Mouse (Mus musculus): ENCODE data around the gene Notch4. TPM values are rescaled to one million over a fixed set of nuclear protein-coding genes. Genes with fewer than 3 reads are reported as not detected.

Gene Notch4
- polyA plus RNA-seq, 1 experiment from 2014 or later, result 15.8 TPM

DNA sequence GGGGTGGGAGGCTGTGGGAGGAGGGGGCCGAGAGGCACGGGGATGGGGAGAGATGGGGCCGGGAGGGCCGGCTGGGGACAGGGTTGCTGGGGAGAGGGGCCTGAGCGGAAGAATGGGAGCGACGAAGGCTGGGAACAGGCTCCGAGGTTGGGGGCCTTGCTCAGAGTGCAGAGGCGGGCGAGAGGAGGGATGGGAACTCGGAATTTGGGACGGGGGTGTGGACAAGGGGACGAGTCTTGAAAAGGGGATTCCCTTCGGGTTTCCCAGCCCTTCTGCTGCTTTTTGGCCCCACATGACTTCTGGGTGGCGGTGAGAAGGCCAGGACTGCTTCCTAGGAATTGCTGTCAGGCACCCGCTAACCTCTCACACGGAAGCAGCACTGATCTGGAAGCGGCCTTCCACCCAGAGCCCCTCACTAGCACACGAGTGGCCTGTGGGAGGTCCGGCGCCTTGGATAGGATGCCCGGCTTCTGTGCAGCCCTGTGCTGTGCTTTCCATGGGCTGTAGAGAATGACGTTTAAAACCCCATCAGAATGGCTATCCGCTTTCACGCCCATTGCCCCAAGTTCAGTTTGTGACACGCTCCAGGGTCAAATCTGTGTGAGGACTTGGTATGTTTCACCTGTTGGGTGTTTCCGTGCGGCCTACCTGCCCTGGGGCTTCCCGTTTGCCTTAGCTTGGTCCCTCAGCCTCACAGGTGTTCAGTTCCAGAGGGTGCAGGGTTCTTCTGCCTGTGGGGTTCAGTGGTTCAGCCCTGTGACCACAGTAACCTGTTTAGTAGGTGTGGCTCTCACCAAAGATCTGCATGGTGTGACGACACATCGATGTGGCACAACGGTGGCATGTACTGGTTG is 42.3 kb downstream of the Notch4 start:
- Histone ChIP-seq H3K4me2 (peak overlapping the region; percentile 97), H3K27ac (ENCODE audit: low read depth, low read length) (peak overlapping the region; percentile 88), H3K36me3 (ENCODE audit: control insufficient read depth, insufficient read depth, low read length) (peaks cover 5% of the 10 kb centered on the region; the same call in 1 of the 2 replicates), H3K9me3 (ENCODE audit: control insufficient read depth, low read length) (no peaks in the 10 kb centered on the region), H3K9ac (ENCODE audit: low read length) (peak overlapping the region; percentile 96), H3K27me3 (ENCODE audit: control insufficient read depth, insufficient read depth, low read length) (no peaks in the 10 kb centered on the region), H3K4me1 (ENCODE audit: control insufficient read depth, insufficient read depth, low read length) (peaks cover 26% of the 10 kb centered on the region), H3K4me3 (ENCODE audit: low read depth, low read length) (peak overlapping the region; percentile 99)
- DNase-seq (ENCODE audit: low spot score, missing footprints), result no peak
- ATAC-seq (ENCODE audit: low FRiP score), result no peak
- WGBS, result 19% methylated on average over 30 of the region's 32 CpGs

DNA sequence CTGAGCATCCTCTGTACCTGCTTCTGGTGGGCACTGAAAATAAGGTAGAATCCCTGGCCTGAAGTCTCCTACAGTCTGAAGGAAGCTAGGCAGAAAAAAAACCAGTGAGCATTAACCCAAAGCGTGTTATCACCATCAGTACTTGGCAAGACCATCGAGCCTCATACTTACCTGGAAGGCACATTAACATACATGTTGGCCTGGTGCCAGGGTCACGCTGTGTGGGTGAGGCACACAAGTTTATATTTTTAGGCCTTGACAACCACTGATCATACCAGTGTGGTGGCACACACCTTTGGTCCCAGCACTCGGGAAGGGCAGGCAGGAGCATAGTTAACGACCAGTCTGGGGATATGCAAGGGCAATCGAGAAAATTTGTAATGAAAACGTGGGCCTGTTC is 43.9 kb downstream of the Notch4 start:
- H3K27ac ChIP-seq (ENCODE audit: low read depth, low read length), result no peak overlapping the region
- H3K4me2 ChIP-seq, result no peak overlapping the region
- ATAC-seq (ENCODE audit: low FRiP score) (no peak), DNase-seq (ENCODE audit: low spot score, missing footprints) (no peak)
- H3K4me3 ChIP-seq (ENCODE audit: low read depth, low read length), result no peak overlapping the region
- H3K9ac ChIP-seq (ENCODE audit: low read length), result no peak overlapping the region
- H3K36me3 ChIP-seq (ENCODE audit: control insufficient read depth, insufficient read depth, low read length), result peaks cover 17% of the 10 kb centered on the region
- H3K27me3 ChIP-seq (ENCODE audit: control insufficient read depth, insufficient read depth, low read length), result no peaks in the 10 kb centered on the region
- H3K9me3 ChIP-seq (ENCODE audit: control insufficient read depth, low read length), result no peaks in the 10 kb centered on the region
- 92% methylated on average over 7 of the region's 7 CpGs for WGBS
- H3K4me1 ChIP-seq (ENCODE audit: control insufficient read depth, insufficient read depth, low read length), result peaks cover 18% of the 10 kb centered on the region

DNA sequence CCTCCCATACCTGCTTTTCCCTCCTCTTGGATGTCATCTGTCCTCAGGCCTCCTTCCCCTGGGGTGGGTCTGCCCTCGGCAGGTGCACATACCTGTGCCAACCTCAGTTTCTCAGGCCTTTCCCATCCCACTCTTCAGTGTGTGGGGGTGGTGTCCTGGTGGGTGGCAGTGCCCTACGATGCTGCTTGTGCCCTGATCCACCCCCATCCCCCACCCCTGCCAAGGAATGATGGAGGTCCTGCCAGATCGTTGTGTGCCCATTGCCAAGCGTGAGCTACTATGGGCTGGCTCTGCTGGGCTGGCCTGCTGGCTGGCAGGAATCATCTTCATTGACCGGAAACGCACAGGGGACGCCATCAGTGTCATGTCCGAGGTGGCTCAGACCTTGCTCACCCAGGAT is 47.0 kb downstream of the Notch4 start:
- H3K4me2 ChIP-seq, result no peak overlapping the region
- 93% methylated on average over 8 of the region's 8 CpGs for WGBS
- H3K9ac ChIP-seq (ENCODE audit: low read length), result no peak overlapping the region
- H3K4me1 ChIP-seq (ENCODE audit: control insufficient read depth, insufficient read depth, low read length), result peaks cover 9% of the 10 kb centered on the region
- no peak for DNase-seq (ENCODE audit: low spot score, missing footprints)
- no peaks in the 10 kb centered on the region for H3K27me3 ChIP-seq (ENCODE audit: control insufficient read depth, insufficient read depth, low read length)
- no peak overlapping the region for H3K27ac ChIP-seq (ENCODE audit: low read depth, low read length)
- no peak for ATAC-seq (ENCODE audit: low FRiP score)
- H3K4me3 ChIP-seq (ENCODE audit: low read depth, low read length), result no peak overlapping the region
- no peaks in the 10 kb centered on the region for H3K9me3 ChIP-seq (ENCODE audit: control insufficient read depth, low read length)
- peaks cover 19% of the 10 kb centered on the region for H3K36me3 ChIP-seq (ENCODE audit: control insufficient read depth, insufficient read depth, low read length)

DNA sequence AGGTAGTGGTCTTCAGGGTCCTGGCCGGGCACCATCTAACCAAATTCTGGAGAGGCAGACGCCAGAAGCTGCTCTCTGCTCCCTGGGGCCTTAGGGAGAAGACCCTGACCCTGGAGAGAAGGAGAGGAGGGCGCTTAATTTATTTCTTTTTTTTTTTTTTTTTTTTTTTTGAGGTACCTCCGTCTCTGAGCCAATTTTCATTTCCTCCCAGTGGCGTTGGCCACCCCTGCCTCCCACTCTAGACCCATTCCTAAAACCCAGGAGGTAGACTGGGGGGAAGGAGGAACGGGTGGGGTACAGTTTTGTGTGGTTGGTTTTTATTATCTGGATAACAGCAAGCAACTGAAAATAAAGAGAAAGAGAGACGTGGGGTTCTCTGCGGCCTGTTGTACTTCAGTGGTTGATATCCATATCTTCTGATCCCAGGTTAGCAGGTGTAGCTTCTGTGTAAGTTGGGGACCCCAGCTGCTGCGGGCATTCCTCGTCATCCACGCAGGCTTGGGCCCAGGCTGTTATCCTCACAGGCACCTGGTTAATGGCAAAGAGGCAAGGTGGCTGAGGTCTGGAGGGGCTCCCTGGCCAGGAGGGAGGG is 49.1 kb downstream of the Notch4 start:
- no peaks in the 10 kb centered on the region for H3K27me3 ChIP-seq (ENCODE audit: control insufficient read depth, insufficient read depth, low read length)
- no peak overlapping the region for H3K4me3 ChIP-seq (ENCODE audit: low read depth, low read length)
- no peak overlapping the region for H3K9ac ChIP-seq (ENCODE audit: low read length)
- no peak for ATAC-seq (ENCODE audit: low FRiP score)
- no peaks in the 10 kb centered on the region for H3K4me1 ChIP-seq (ENCODE audit: control insufficient read depth, insufficient read depth, low read length)
- WGBS, result 93% methylated on average over 11 of the region's 11 CpGs
- no peak overlapping the region for H3K4me2 ChIP-seq
- peaks cover 19% of the 10 kb centered on the region for H3K36me3 ChIP-seq (ENCODE audit: control insufficient read depth, insufficient read depth, low read length)
- no peak for DNase-seq (ENCODE audit: low spot score, missing footprints)
- H3K27ac ChIP-seq (ENCODE audit: low read depth, low read length), result no peak overlapping the region
- H3K9me3 ChIP-seq (ENCODE audit: control insufficient read depth, low read length), result no peaks in the 10 kb centered on the region

DNA sequence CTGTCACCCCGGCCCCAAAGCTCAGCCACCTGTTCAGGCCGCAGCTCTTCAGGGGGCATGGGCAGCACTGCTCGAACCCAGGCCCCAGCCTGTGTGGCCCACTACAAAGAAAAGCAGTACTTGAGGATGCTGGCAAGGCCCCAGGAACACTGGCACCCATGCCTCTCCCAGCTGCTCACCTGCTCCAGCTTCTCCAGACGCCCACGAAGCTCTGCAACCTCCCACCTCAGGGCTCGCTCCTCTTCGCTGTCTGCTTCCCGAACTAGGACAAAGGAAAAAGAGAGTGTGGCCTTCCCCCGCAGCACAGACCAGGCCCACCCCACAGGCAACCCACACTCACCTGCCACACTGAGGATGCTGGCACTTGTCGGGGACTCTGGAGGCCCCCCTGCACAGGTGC is 49.8 kb downstream of the Notch4 start:
- Histone ChIP-seq H3K27me3 (ENCODE audit: control insufficient read depth, insufficient read depth, low read length) (no peaks in the 10 kb centered on the region), H3K4me1 (ENCODE audit: control insufficient read depth, insufficient read depth, low read length) (no peaks in the 10 kb centered on the region), H3K4me2 (no peak overlapping the region), H3K27ac (ENCODE audit: low read depth, low read length) (no peak overlapping the region), H3K4me3 (ENCODE audit: low read depth, low read length) (no peak overlapping the region), H3K9me3 (ENCODE audit: control insufficient read depth, low read length) (no peaks in the 10 kb centered on the region), H3K9ac (ENCODE audit: low read length) (no peak overlapping the region), H3K36me3 (ENCODE audit: control insufficient read depth, insufficient read depth, low read length) (peaks cover 19% of the 10 kb centered on the region)
- DNase-seq (ENCODE audit: low spot score, missing footprints), result no peak
- no peak for ATAC-seq (ENCODE audit: low FRiP score)
- WGBS, result 92% methylated on average over 10 of the region's 10 CpGs

DNA sequence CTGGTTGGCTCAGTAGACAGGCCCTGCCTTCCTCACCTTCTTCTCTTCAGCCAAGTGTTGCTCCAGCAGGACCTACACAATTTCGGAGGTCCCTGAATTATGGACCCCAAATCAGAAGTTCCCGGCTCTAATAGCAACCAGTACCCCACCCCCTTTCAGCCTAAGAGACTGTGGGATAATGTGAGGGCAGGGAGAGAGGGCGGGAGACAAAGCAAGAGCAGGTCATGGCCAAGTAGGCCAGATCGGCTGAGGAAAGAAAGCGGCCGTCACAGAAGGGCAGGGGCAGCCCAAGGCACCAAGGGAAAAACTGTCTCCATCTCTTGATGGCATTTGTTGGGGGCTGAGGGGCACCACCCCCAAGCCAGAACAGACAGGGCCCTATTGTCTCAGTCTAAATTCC is 51.8 kb downstream of the Notch4 start, which contains the start of gene Egfl8:
Gene Egfl8 (minus strand): TSS at position 101 of the 400 bp plus-strand sequence.
- Histone ChIP-seq H3K4me2 (no peak within 1 kb of the TSS), H3K4me1 (ENCODE audit: control insufficient read depth, insufficient read depth, low read length) (no peaks in the 10 kb centered on the region), H3K4me3 (ENCODE audit: low read depth, low read length) (no peak within 1 kb of the TSS), H3K9me3 (ENCODE audit: control insufficient read depth, low read length) (no peaks in the 10 kb centered on the region), H3K27ac (ENCODE audit: low read depth, low read length) (no peak within 1 kb of the TSS), H3K27me3 (ENCODE audit: control insufficient read depth, insufficient read depth, low read length) (no peaks in the 10 kb centered on the region), H3K9ac (ENCODE audit: low read length) (no peak within 1 kb of the TSS; the same call in 1 of the 2 replicates), H3K36me3 (ENCODE audit: control insufficient read depth, insufficient read depth, low read length) (peaks cover 17% of the 10 kb centered on the region)
- 62% methylated on average over 6 of the region's 6 CpGs for WGBS
- DNase-seq (ENCODE audit: low spot score, missing footprints) (no peak), ATAC-seq (ENCODE audit: low FRiP score) (no peak)

DNA sequence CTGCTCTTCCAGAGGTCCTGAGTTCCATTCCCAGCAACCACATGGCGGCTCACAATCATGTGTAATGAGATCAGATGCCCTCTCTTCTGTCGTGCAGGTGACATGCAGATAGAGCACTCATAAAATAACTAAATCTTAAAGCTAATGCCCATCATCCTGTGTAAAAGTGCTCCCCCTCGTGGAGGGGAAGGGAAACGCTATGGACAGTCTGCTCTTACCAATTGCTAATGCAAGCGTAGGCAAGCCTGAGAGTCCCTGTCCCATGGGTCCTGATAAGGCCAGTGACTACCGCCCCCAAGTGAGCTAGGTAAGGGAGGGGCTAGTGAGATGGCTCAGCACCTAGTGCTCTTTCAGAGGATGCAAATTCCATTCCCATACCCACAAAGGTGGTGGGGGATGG is 54.9 kb downstream of the Notch4 start:
- H3K4me1 ChIP-seq (ENCODE audit: control insufficient read depth, insufficient read depth, low read length), result no peaks in the 10 kb centered on the region
- H3K9me3 ChIP-seq (ENCODE audit: control insufficient read depth, low read length), result no peaks in the 10 kb centered on the region
- no peak overlapping the region for H3K4me2 ChIP-seq
- H3K27me3 ChIP-seq (ENCODE audit: control insufficient read depth, insufficient read depth, low read length), result no peaks in the 10 kb centered on the region
- H3K4me3 ChIP-seq (ENCODE audit: low read depth, low read length), result no peak overlapping the region
- no peak overlapping the region for H3K27ac ChIP-seq (ENCODE audit: low read depth, low read length)
- ATAC-seq (ENCODE audit: low FRiP score) (peak; percentile 64), DNase-seq (ENCODE audit: low spot score, missing footprints) (peak; percentile 93)
- WGBS, result 20% methylated on average over 6 of the region's 6 CpGs
- H3K36me3 ChIP-seq (ENCODE audit: control insufficient read depth, insufficient read depth, low read length), result no peaks in the 10 kb centered on the region
- no peak overlapping the region for H3K9ac ChIP-seq (ENCODE audit: low read length)

DNA sequence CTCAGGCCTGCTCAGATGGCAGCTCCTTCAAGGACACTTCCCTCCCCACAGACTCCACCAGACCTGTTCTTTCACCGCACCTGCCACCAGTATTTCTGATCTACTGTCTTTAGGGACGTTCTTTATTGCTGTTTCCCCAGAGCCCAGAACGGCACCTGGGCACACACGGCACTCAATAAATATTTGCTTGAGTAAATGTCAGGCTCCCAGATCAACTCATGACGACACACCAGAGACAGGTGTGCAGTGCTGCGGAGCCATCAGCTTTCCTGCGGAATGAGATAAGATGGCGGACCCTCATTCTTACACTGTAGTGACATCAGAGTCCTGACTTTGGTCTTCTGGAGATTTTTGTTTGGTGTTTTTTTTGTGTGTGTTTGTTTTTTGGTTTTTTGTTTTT is 56.9 kb downstream of the Notch4 start:
- peaks cover 1% of the 10 kb centered on the region for H3K4me1 ChIP-seq (ENCODE audit: control insufficient read depth, insufficient read depth, low read length)
- H3K9ac ChIP-seq (ENCODE audit: low read length), result no peak overlapping the region
- whole genome bisulfite sequencing, result 88% methylated on average over 8 of the region's 8 CpGs
- H3K36me3 ChIP-seq (ENCODE audit: control insufficient read depth, insufficient read depth, low read length), result no peaks in the 10 kb centered on the region
- no peaks in the 10 kb centered on the region for H3K27me3 ChIP-seq (ENCODE audit: control insufficient read depth, insufficient read depth, low read length)
- H3K27ac ChIP-seq (ENCODE audit: low read depth, low read length), result no peak overlapping the region
- no peaks in the 10 kb centered on the region for H3K9me3 ChIP-seq (ENCODE audit: control insufficient read depth, low read length)
- ATAC-seq (ENCODE audit: low FRiP score) (no peak), DNase-seq (ENCODE audit: low spot score, missing footprints) (no peak)
- H3K4me2 ChIP-seq, result no peak overlapping the region
- H3K4me3 ChIP-seq (ENCODE audit: low read depth, low read length), result no peak overlapping the region

DNA sequence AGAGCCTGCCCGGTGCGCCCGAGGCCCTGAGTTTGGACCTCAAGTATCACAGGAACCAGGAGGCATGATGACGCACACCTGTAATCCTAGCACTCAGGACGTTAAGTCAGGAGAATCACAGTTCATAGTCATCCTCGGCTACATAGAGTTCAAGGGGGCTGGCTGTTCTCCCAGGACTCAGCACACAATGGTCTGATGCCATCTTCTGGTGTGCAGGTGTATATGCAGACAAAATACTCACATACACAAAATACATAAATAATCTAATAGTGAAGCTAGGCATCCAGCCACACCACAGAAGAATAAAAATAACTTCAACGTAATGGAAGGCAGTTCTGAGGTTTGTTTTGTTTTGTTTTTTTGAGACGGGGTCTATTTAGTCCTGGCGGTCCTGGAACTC is 59.1 kb downstream of the Notch4 start:
- no peak for ATAC-seq (ENCODE audit: low FRiP score)
- no peak for DNase-seq (ENCODE audit: low spot score, missing footprints)
- WGBS, result 89% methylated on average over 9 of the region's 9 CpGs

More for the DNA sequence above, 59.1 kb downstream of the Notch4 start:
- H3K27me3 ChIP-seq (ENCODE audit: control insufficient read depth, insufficient read depth, low read length), result no peaks in the 10 kb centered on the region
- H3K4me1 ChIP-seq (ENCODE audit: control insufficient read depth, insufficient read depth, low read length), result peaks cover 15% of the 10 kb centered on the region
- H3K27ac ChIP-seq (ENCODE audit: low read depth, low read length), result no peak overlapping the region
- H3K36me3 ChIP-seq (ENCODE audit: control insufficient read depth, insufficient read depth, low read length), result no peaks in the 10 kb centered on the region
- H3K9ac ChIP-seq (ENCODE audit: low read length), result no peak overlapping the region
- no peak overlapping the region for H3K4me3 ChIP-seq (ENCODE audit: low read depth, low read length)
- no peaks in the 10 kb centered on the region for H3K9me3 ChIP-seq (ENCODE audit: control insufficient read depth, low read length)
- no peak overlapping the region for H3K4me2 ChIP-seq

All from midbrain, embryonic 11.5 days (tissue).